7 mouse cellular contexts compared by ENCODE assay signal in the genomic region with DNA sequence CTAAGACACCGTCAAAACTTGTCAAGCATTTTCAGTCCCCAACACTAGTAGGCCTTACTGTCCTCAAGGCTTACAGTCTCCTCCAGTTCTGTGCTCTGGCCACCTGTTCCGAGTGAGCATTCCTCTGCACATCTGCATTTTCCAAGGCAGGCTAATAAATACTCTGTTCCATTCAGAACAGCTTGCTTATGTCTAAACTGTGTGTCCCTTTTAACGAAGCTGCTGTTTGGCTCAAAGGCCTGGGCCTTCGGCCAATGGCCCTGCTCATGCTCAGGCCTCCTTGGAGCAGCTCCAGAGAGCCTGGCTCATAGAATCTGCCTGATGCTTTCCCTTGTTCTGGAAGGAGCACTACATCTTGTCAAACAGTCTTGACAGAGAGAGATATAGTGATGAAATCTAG.
DNase-seq lines count a peak whose midpoint lies in the region; ATAC-seq lines count a peak whose summit lies in the region.

No protein-coding gene starts in this region.

- DNase-seq in spleen, adult 18-20 months = peak; percentile 6 to 11
- DNase-seq in spleen, postnatal 4 days (ENCODE audit: low spot score in 2 of 2) = no peak
- peak; percentile 89 to 92 for DNase-seq in cerebellum, postnatal 10 days
- DNase-seq in heart, postnatal 10 days = peak; percentile 94
- DNase-seq in layer of hippocampus, adult 9-11 months = peak; percentile 49
- DNase-seq in ovary, postnatal 36 days (ENCODE audit: low spot score) = peak; percentile 74

- intact Hi-C loops in heart, postnatal 10 days (cut with DNase I) = no loop called here

- ATAC-seq in megakaryocyte progenitor cell, adult 5-6 weeks (replicated peaks; ENCODE audit: poor library complexity) = no peak

Comparison
In these comparisons a context has a peak if more than half of its experiments do, and no peak if none do; other contexts are left out.
1. DNase-seq: peak in spleen, adult 18-20 months (2 of 2), cerebellum, postnatal 10 days (2 of 2), heart, postnatal 10 days (2 of 2), layer of hippocampus, adult 9-11 months (single experiment) and ovary, postnatal 36 days (single experiment); none in spleen, postnatal 4 days (0 of 2).